Mouse (Mus musculus) embryonic facial prominence, embryonic 14.5 days (tissue): Measurements from ENCODE around the gene Ttbk2. TPM values are rescaled to one million over a fixed set of nuclear protein-coding genes. Genes with fewer than 3 reads are reported as not detected.

Source experiments
- ATAC-seq: fragments of 200-750 bp; cut with Nextera tagmentation; 2 replicates; pipeline ENCODE4 v1.8.0; 2017; ENCODE audit warnings: low read depth, moderate number of reproducible peaks, moderate TSS enrichment
- DNase-seq: peaks from one replicate; pipeline ENCODE4 v3.0.0-alpha.2; 2015; ENCODE audit warnings: low spot score
- H3K27ac ChIP-seq: fragments of 300-500 bp; sonication (generic); replicated peaks from 2 replicates; pipeline ENCODE4 v1.5.1; 2014; ENCODE audit warnings: low read depth, mild to moderate bottlenecking, low read length, moderate library complexity
- H3K27me3 ChIP-seq: fragments of 300-500 bp; sonication (generic); replicated peaks from 2 replicates; pipeline ENCODE4 v1.6.1; 2014; ENCODE audit warnings: low read length; ENCODE audit not compliant: control insufficient read depth, insufficient read depth
- H3K36me3 ChIP-seq: fragments of 300-500 bp; sonication (generic); 2 replicates; pipeline ENCODE4 v1.6.1; 2014; ENCODE audit warnings: low read length, mixed read lengths; ENCODE audit not compliant: control insufficient read depth, insufficient read depth
- H3K4me1 ChIP-seq: fragments of 300-500 bp; sonication (generic); 2 replicates; pipeline ENCODE4 v1.6.1; 2014; ENCODE audit warnings: antibody characterized with exemption, low read length; ENCODE audit not compliant: control insufficient read depth, insufficient read depth
- H3K4me2 ChIP-seq: fragments of 300-500 bp; sonication (generic); 2 replicates; pipeline ENCODE4 v1.6.1; 2014; ENCODE audit warnings: low read depth, mild to moderate bottlenecking, low read length, moderate library complexity, mixed read lengths
- H3K4me3 ChIP-seq: fragments of 300-500 bp; sonication (generic); 2 replicates; pipeline ENCODE4 v1.5.1; 2014; ENCODE audit warnings: low read depth, mild to moderate bottlenecking, low read length
- H3K9ac ChIP-seq: fragments of 300-500 bp; sonication (generic); 2 replicates; pipeline ENCODE4 v1.6.1; 2014; ENCODE audit warnings: low read depth, mild to moderate bottlenecking, low read length, moderate library complexity, mixed read lengths
- H3K9me3 ChIP-seq: fragments of 300-500 bp; sonication (generic); 2 replicates; pipeline ENCODE4 v1.6.1; 2016; ENCODE audit warnings: low read length; ENCODE audit not compliant: control insufficient read depth
- whole genome bisulfite sequencing: fragments of 180-500 bp; shearing (Covaris S2); extraction: QIAGEN DNeasy Blood & Tissue Kit; methylation state at CpG from one replicate; pipeline ENCODE4 v1.1.7; 2014; 5-methylcytosine and 5-hydroxymethylcytosine counted together
- polyA plus RNA-seq: library from polyadenylated mRNA; unstranded; fragments of >200 nt; fragmentation: Nextera tagmentation; extraction: Ambion mirVana; gene quantifications from 2 replicates; pipeline ENCODE4 v1.2.1, GENCODE M21; 2014

Ttbk2 gene
- polyA plus RNA-seq: 5.2 and 6.1 TPM in 2 replicates

- DNase-seq (peak; percentile 99), ATAC-seq (peak; percentile 99)
- WGBS: 1% methylated on average over 38 of the region's 39 CpGs
- no peaks in the 10 kb centered on the region for H3K27me3 ChIP-seq
- peak within 1 kb of the TSS; percentile 84 for H3K9ac ChIP-seq
- H3K9me3 ChIP-seq: no peaks in the 10 kb centered on the region
- no peaks in the 10 kb centered on the region for H3K36me3 ChIP-seq
- peak within 1 kb of the TSS; percentile 92 for H3K4me3 ChIP-seq
- H3K27ac ChIP-seq: peak within 1 kb of the TSS; percentile 28
- peaks cover 11% of the 10 kb centered on the region for H3K4me1 ChIP-seq
- peak within 1 kb of the TSS; percentile 82 for H3K4me2 ChIP-seq
These were observed at the start of gene Ttbk2 for GRCm38 (mm10) chr2:120850424-120851082. Gene Ttbk2, minus strand, starts transcription at chr2:120850604.

GRCm38 (mm10) chr2:120896361-120896760 is 46.0 kb upstream of the Ttbk2 start:
- DNase-seq: no peak
- H3K4me2 ChIP-seq: no peak overlapping the region
- H3K9me3 ChIP-seq: no peaks in the 10 kb centered on the region
- H3K27me3 ChIP-seq: no peaks in the 10 kb centered on the region
- H3K4me3 ChIP-seq: no peak overlapping the region
- H3K36me3 ChIP-seq: peaks cover 93% of the 10 kb centered on the region
- no peak overlapping the region for H3K9ac ChIP-seq
- WGBS: 92% methylated on average over 3 of the region's 3 CpGs
- ATAC-seq: no peak
- H3K27ac ChIP-seq: no peak overlapping the region
- no peaks in the 10 kb centered on the region for H3K4me1 ChIP-seq

- Histone ChIP-seq H3K27ac (no peak overlapping the region), H3K36me3 (peaks cover 76% of the 10 kb centered on the region), H3K9me3 (no peaks in the 10 kb centered on the region), H3K4me3 (no peak overlapping the region), H3K9ac (no peak overlapping the region), H3K4me2 (no peak overlapping the region), H3K4me1 (no peaks in the 10 kb centered on the region), H3K27me3 (no peaks in the 10 kb centered on the region)
- DNase-seq (no peak), ATAC-seq (no peak)
- WGBS: 91% methylated on average over 5 of the region's 5 CpGs
These were observed 37.2 kb upstream of the Ttbk2 start for GRCm38 (mm10) chr2:120887601-120888000.

- H3K4me1 ChIP-seq: no peaks in the 10 kb centered on the region
- no peaks in the 10 kb centered on the region for H3K9me3 ChIP-seq
- H3K27ac ChIP-seq: no peak overlapping the region
- WGBS: 93% methylated on average over 2 of the region's 2 CpGs
- no peaks in the 10 kb centered on the region for H3K27me3 ChIP-seq
- H3K9ac ChIP-seq: no peak overlapping the region
- no peak overlapping the region for H3K4me2 ChIP-seq
- ATAC-seq: no peak
- H3K36me3 ChIP-seq: peaks cover 65% of the 10 kb centered on the region
- H3K4me3 ChIP-seq: no peak overlapping the region
- DNase-seq: no peak
These were observed 22.8 kb upstream of the Ttbk2 start for GRCm38 (mm10) chr2:120873192-120873591.

- Histone ChIP-seq H3K27ac (no peak overlapping the region), H3K4me2 (no peak overlapping the region), H3K4me3 (no peak overlapping the region), H3K9ac (no peak overlapping the region), H3K4me1 (no peaks in the 10 kb centered on the region), H3K36me3 (peaks cover 67% of the 10 kb centered on the region), H3K27me3 (no peaks in the 10 kb centered on the region), H3K9me3 (no peaks in the 10 kb centered on the region)
- 81% methylated on average over 9 of the region's 9 CpGs for WGBS
- peak; percentile 9 for DNase-seq
- ATAC-seq: no peak
These were observed 21.3 kb upstream of the Ttbk2 start for GRCm38 (mm10) chr2:120871447-120872336.

GRCm38 (mm10) chr2:120867336-120867735 is 16.9 kb upstream of the Ttbk2 start:
- DNase-seq: no peak
- H3K9me3 ChIP-seq: no peaks in the 10 kb centered on the region
- no peaks in the 10 kb centered on the region for H3K4me1 ChIP-seq
- no peak overlapping the region for H3K4me2 ChIP-seq
- H3K27me3 ChIP-seq: no peaks in the 10 kb centered on the region
- ATAC-seq: no peak
- WGBS: 94% methylated on average over 5 of the region's 5 CpGs
- H3K9ac ChIP-seq: no peak overlapping the region
- H3K4me3 ChIP-seq: no peak overlapping the region
- H3K27ac ChIP-seq: no peak overlapping the region
- H3K36me3 ChIP-seq: peaks cover 75% of the 10 kb centered on the region

- H3K9me3 ChIP-seq: no peaks in the 10 kb centered on the region
- H3K4me3 ChIP-seq: no peak overlapping the region
- H3K36me3 ChIP-seq: peaks cover 76% of the 10 kb centered on the region
- 21% methylated on average over 1 of the region's 1 CpGs for WGBS
- H3K4me1 ChIP-seq: no peaks in the 10 kb centered on the region
- no peaks in the 10 kb centered on the region for H3K27me3 ChIP-seq
- H3K9ac ChIP-seq: no peak overlapping the region
- no peak for ATAC-seq
- H3K4me2 ChIP-seq: no peak overlapping the region
- peak; percentile 55 for DNase-seq
- no peak overlapping the region for H3K27ac ChIP-seq
These were observed 16.2 kb upstream of the Ttbk2 start for GRCm38 (mm10) chr2:120866561-120866960.

GRCm38 (mm10) chr2:120863389-120863788 is 13.0 kb upstream of the Ttbk2 start:
- peaks cover 71% of the 10 kb centered on the region for H3K36me3 ChIP-seq
- no peak overlapping the region for H3K4me2 ChIP-seq

More at GRCm38 (mm10) chr2:120863389-120863788, 13.0 kb upstream of the Ttbk2 start:
- ATAC-seq (no peak), DNase-seq (no peak)
- WGBS: 100% methylated on average over 1 of the region's 1 CpGs
- Histone ChIP-seq H3K27ac (no peak overlapping the region), H3K9me3 (no peaks in the 10 kb centered on the region), H3K4me1 (no peaks in the 10 kb centered on the region), H3K4me3 (no peak overlapping the region), H3K27me3 (no peaks in the 10 kb centered on the region), H3K9ac (no peak overlapping the region)
